Mouse (Mus musculus): ENCODE data around the gene E2f1.

DNA sequence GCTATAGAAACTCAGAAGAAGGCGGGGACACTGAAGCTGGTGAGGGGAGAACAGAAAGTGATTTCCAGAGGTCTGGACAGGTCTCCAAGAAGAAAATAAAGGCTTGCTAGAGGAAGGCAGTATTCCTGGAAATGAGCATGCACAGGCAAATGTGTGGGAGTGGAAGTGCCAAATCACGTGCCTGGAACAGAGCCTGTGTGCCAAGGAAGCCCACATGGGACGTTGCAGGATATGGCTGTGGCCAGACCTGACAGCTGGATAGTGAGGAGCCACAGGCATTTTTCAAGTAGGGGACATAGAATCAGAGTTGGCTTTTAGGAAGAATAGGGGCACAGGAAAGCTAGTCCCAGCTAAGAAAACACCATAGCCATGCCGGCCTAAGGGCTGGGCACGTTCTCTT, 26.1 kb upstream of the E2f1 start:
- TF ChIP-seq CTCF (IDR thresholded peaks at IDR 0.05; ENCODE audit: low read depth), result no peak
- no peak for TF ChIP-seq EP300 (IDR thresholded peaks at IDR 0.05; ENCODE audit: low read depth)

All from heart, postnatal 0 days (tissue).